Mouse (Mus musculus) brain, embryonic 18.5 days (tissue): ENCODE data around the gene Vamp5.
A peak's percentile ranks its signal among the peaks of the same experiment; 100 is the strongest.

Experiments used
- DNase-seq: peaks from one replicate; pipeline ENCODE4 v3.0.0-alpha.2; 2012; ENCODE audit warnings: low read depth, low spot score

The Vamp5 gene

DNA sequence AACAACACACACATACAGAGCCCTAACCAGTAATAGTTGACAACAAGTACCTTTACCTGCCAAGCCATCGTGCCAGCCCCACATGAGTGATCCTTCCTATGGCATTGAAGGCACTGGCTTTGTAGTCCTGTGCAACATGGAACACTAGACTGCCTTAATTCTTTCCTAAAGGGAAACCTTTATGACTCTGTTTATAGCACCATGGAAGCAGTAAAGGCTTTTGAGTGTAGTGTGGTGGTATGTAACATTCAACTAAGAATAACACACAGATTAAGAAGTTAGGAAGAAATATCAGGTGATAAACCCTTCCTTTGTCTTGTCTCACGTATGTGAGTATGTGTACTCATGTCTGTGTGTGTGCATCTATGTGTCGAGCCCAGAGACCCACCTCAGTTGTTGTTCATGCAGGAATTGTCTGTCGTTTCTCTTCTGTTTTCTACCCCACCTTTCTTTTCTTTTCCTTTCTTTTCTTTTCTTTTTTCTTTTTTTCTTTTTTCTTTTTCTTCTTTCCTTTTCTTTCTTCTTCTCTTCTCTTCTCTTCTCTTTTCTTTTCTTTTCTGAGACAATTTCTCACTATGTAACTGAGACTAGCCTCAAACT lies 13.3 kb downstream of the Vamp5 start, which contains the start of gene Rnf181:
Rnf181 (minus strand) TSS at position 113 of the 600 bp plus-strand sequence.
- DNase-seq, result no peak

DNA sequence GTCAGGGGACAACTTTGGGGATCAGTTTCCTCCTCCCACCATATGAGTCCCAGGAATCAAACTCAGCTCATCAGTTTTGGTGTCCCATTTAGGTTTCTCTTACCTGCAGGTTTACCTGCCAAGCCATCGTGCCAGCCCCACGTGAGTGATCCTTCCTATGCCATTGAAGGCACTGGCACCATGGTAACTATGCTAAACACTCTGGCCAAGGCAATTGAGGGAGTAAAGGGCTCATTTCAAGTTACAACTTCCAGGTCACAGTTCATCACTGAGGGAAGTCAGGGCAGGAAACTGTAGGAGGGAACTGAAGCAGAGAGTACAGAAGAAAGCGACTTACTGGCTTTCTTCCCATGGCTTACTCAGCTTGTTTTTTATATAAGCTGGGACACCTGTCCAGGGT lies 14.0 kb downstream of the Vamp5 start:
- no peak for DNase-seq

DNA sequence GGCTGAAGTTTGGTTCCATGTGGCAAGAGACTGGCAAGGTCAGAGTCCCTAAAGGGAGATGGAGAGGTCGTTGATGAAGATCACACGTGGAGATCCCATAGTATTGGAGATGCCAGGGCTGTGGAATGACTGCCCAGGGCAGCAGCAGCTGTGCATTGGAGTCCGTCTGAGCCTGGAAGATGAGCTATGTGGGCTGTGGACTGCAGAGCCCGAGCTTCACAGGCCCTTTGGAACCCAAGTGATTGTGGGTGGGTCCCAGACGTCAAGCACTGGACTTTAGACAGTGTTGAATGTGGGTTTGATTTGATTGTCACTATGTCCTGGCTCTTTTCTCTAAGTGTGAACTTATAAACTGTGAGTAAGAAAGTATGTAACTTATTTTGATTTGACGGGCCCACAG lies 15.3 kb downstream of the Vamp5 start:
- DNase-seq, result no peak

DNA sequence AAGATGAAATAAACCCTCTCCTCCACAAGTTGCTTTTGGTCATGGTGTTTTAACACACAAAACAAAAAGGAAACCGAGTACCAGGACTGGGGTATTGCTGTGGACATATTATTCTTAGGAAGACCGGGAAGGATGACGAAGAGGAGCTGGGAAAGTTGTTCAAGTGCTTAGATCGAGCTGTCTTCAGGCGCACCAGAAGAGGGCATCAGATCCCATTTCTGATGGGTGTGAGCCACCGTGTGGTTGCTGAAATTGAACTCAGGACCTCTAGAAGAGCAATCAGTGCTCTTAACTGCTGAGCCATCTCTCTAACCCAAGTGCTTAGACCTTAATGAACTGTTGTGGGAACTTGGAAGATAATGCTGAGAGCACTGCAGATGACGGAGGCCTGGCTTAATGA lies 16.3 kb downstream of the Vamp5 start:
- DNase-seq, result no peak

DNA sequence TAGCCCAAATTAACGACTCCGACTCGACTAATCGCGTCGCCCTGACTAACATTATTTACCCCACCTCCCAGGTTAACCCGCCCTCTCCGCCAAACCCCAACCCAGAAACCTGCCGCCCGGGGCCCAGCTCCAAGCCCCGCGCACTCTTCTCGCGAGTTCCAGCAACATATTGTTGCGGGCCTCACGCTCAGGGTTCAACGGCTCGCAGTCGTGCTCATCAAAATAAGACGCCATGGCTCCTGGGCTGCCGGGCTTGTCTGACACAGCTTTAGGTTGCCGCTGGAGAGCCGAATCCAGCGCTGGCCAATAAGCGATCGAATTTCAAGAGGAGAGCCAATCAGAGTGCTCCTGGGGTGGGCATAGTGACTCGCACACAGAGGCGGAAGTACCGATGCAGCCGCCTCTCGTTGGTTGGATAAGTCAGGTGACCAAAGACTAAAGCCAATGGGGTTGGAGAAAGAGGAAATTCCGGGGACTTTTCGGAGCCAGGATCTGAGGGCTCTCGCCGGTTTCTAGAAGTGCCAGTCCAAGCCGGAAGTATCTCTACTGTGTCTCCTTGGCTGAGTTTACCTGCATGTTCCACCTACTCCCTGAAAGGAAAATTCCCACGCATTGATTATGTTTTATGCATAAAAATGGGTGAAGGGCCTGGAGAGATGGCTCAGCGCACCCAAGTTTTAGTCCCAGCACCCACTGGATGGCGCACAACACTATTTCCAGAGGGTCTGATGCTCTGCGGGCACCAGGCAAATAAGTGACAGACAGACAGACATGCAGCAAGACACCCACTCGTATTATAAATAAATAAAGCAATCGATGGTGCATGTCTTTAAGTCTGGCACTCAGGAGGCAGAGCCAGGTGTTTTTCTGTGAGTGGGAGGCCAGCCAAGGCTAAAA lies 17.9 kb downstream of the Vamp5 start:
- DNase-seq, result peak; percentile 96

DNA sequence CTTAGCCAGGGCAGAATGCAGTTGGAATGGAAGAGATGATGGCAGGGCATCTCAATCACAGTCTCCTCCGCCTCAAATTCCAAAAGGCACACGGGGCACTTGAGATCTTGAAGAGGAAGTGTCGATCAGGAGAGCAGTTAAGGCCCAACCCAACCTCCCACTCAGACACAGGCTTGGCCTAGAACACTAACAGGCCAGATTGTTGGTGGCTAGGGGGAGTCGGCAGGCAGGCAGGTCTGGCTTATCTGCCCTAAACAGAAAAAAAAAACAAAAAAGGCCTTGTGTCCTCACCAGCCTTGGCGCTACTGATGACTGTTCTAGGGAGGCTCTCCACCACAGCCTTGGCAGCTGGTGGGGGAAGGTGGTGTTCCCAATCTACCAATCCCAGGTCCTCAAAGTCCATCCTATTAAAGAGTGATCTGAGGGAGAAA lies 19.1 kb downstream of the Vamp5 start:
- DNase-seq, result no peak

DNA sequence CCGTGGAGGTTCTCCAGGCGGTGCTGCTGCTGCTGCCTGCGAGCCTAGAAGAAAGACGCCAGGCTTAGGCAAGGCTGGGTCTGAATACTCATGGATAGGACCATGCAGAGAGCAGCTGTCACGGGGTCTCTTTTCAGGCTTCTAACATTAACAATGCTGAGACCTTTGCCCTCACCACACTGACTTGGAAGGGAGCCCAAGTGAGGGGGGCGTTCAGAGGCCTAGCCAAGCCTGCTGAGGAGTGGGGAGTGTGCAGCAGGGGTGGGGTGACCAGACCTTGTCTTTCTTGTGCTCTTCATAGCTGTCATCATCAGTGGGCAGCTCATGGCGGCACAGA lies 19.7 kb downstream of the Vamp5 start:
- DNase-seq, result no peak

DNA sequence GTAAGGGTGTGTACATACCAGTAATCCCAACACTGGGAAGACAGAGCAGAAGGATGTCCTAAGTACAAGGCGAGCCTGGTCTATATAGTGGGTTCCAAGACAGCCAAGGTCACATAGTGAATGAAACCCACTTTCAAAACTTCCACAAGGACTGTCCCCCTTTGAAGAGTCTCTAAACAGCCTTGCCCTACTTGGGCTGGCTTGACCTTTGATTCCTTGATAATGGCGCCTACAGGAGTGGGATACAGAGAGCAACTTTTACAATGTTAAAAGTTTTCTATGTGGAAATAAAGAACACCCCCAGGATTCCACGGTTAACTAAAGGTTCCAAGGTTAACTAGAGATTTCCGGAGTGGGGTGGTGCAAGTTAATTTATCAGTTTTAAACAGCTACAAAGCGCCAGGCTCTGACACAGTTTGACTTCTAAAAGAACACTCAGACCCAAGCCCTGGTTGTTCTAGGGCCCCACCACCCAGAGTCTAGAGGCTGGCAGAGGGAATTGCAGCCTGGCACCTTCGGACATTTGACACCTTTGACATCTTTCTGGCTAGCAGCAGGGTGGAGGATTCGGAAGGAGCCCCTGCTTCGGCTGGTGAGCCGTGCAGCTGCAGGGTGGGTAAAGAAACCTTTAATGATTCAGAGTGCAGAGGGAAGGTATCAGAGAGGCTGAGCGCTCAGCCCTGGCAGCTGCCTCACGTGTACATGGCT lies 20.2 kb downstream of the Vamp5 start:
- DNase-seq, result no peak

DNA sequence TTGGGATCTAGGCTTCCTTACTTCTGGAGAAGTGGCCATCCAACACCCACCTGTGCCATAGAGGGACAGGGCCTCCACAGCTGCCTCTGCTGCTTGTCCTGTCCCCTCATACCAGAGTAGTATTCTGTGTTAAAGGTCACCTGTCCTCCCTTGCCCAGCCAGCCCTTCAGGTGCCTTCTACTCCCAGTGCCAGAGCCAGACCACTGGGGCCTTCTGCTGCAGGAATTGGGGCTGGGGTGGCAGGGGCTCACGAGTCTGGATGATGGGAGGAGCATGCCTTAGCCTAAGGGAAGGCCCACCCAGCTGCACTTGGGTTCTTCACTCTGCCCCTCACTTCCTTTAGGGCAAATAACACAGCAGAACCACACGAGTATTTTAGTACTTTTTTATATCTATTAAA lies 20.9 kb downstream of the Vamp5 start:
- DNase-seq, result no peak

DNA sequence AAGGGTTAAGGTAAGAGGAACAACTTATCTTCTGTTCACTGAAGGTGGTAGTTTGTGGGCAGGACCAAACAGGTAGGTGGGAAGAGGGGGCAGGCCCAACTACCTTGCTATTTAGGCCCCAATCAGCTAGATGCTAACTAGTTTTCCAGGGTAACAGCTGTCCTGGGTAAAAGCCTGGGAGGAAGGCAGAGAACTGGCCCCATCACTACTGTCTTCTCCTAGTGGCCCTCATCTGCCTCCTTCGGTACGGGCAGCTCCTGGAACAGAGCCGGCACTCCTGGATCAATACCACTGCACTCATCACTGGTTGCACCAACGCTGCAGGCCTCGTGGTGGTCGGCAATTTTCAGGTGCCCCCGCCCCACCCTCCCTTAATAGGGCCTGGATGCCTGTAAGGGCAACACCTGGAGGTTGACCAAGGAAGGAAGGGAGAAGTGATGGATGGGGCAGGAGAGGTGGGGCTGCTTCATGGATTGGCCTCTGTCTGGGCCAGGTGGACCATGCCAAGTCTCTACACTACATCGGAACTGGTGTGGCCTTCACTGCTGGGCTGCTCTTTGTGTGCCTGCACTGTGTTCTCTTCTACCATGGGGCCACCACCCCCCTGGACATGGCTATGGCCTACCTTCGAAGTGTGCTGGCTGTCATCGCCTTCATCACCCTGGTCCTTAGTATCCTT lies 22.0 kb downstream of the Vamp5 start:
- no peak for DNase-seq

DNA sequence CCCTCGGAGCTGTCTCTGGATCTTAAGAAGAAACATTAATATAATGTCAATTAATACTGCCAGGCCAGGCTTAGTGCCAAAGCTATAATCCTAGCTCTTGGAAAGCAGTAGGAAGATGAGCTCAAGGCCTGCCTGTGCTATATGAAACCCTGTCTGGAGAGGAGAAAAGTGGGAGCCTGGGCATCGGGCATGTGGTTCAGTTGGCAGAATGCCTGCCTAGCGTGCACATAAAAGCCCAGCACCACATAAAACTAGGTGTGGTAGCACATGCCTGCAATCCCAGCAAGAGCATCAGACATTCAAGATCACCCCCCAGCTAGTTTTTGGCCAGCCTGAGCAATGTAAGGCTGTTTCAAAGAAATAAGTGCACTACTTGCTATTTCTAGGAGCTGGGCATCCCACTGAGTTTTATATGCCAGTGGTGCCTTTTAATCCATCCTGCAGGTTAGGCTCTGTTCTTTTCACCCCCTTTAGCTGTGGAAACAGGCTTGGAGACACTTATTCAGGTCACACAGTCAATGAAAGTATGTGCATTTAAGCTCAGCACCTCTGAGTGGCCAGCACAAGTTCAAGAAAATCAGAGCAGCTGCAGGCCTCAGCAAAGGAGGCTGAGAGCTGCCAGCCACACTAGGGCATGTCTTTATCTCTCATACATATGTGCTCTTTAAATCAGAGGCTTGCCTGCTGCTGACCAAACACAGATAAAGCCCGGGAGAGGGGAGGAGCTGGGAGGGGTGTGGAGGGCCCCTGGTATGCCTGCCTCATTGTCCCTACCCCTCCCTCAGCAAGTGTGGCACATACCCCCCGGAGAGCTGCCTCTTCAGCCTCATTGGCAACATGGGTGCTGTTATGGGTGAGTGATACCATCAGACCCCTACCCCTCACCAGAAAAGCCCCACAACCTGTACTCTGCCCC lies 22.8 kb downstream of the Vamp5 start:
- DNase-seq, result no peak

DNA sequence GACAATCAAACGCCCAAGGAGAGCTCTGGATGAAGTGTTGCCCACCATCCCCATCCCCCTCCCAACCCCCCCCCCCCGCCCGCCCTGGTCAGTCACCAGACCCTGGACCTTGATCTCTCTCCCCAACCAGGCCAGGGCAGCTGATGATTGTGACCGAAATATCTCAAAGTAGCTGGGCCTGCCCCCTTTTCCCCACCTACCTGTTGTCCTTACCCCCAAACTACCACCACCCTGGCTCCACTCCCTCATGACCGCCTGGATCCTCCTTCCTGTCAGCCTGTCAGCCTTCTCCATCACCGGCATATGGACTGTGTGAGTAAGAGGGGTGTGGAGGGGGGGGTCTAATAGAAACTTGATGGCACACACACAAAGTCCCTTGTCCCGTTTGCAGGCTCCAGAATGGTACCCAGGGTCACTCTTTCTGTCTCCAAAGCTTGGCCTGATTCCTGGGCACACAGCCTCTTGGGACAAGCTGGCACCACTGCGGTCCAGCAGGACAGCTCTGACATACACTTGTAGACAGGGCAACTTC lies 24.2 kb downstream of the Vamp5 start:
- DNase-seq, result no peak

DNA sequence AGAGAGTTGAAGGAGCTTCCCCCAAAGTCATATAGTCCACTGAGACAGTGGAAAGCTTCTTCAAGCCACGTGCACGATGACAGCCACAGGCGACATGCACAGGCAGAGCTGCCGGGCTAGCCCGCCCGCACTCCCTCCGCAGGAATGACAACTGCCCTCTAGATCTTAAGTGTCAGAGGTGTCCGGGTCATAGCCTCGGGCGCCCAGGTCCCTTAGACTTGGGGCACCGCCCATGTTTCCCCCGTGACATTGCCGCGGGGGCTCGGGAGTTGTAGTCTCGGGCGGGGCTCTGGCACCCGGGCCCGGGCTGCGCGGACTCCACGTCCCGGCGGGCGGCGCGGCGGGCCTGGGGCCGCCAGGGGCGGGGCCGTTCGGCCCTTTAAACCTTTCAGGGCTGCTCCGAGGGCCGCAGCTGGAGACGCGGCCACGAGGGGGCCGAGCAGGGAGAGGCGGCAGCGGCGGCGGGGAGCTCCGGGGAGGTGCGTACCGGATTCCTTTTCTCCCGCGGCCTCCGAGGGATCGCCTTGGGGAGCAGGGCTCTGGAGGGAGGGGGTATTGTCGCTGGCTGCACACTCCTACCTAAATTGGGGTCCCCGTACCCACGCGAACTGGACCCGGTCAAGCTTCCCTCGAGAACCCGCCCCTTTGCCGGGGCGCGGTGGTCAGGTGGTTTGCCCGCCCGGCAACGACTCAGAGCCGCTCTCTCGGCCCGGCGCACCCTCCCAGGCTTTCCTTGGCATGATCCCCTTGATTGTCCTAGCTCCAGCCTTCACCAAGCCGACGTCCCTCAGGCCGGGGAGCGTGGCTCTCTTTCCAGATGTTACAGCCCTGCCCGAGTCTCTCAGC lies 25.0 kb downstream of the Vamp5 start, which contains the start of gene Tmem150a:
Tmem150a (plus strand) TSS at position 382 of the 846 bp plus-strand sequence.
- DNase-seq, result no peak

DNA sequence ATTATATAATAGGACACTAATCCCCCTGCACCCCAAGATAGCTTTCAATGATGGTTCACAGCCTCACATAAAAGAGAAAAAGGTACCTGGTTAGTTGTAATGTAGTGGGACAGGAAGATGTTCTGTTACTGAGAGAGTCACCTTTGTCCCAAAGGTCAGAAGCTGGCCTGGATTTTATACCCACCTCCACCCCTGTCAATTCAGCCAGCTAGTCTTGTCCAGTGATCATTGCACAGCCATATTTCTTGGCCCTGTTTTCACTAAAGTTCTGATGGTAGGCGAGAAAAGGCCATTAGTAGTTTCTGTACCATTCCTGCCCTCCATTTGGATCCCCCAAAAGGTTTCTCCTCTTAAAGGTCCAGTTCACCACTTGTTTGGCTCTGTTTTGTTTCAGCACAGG lies 26.2 kb downstream of the Vamp5 start:
- DNase-seq, result no peak

DNA sequence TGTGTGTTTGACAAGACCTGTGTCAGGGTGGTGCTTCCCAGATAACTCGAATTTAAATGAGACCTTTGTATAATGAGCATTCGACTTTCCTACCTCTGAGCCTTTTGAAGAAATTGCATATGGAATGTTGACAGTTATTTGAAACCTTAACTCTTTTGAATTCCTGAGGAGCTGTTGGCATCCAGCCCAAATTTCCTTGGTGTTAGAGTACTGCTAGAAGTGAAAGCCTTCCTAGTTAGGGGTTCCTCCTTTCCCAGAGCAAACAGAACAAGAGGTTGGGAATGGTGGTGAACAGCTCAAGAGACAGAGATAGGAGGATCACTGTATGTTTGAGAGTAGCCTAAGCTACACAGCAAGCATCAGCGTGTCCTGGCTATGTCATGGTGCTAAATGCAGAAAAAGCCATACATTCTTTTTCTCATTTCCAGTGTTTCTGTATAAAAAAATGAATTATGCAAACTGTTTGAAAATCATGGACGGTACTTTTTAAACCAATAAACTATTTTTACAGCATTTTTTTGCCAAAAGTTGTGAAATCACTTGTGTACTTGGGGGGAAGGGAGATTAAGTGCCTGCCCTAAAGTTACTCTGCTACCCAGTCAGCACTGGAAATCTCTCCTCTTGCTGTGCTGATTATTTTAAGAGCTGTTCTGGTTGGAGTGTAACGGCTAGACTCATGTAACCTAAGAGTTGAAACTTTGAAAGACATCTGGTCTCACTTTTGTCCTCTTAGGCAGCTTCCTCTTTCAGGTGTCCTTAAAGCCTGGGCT lies 27.4 kb downstream of the Vamp5 start:
- no peak for DNase-seq

DNA sequence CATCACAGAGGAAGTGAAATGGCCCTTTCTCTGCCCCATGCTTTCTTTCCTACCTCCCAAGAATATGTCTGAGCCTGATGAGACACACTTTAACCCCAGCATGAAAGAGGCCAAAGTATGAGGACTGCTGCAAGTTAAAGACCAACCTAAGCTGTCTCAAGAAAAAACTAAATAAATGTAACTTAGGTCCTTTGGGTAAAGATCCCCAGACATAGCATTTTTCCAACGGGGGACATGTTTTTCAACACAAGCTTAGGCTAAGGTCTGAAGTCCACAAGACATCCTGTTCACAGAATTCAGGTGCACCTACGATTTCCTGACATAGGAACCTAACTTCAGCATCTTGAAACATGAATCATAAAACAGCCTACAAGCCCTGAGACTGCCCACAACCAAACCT lies 30.1 kb downstream of the Vamp5 start:
- DNase-seq, result no peak

DNA sequence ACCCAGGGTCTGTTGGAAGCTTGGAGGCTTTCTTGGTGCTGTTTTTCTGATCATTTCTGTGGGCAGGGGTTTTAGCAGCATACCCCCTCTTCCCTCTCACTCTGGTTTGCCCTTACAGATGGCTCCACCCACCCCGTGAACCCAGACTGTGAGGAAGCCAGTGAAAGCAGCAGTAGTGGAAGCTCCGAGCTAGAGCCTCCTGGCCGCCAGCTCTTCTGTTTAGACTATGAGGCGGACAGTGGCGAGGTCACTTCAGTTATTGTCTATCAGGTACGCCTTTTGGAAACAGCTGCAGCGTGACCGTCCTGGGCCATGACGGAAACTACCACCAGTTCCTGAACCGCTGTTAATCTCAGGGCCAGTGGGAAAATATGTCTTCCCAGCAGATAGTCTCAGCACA lies 31.9 kb downstream of the Vamp5 start:
- DNase-seq, result no peak

DNA sequence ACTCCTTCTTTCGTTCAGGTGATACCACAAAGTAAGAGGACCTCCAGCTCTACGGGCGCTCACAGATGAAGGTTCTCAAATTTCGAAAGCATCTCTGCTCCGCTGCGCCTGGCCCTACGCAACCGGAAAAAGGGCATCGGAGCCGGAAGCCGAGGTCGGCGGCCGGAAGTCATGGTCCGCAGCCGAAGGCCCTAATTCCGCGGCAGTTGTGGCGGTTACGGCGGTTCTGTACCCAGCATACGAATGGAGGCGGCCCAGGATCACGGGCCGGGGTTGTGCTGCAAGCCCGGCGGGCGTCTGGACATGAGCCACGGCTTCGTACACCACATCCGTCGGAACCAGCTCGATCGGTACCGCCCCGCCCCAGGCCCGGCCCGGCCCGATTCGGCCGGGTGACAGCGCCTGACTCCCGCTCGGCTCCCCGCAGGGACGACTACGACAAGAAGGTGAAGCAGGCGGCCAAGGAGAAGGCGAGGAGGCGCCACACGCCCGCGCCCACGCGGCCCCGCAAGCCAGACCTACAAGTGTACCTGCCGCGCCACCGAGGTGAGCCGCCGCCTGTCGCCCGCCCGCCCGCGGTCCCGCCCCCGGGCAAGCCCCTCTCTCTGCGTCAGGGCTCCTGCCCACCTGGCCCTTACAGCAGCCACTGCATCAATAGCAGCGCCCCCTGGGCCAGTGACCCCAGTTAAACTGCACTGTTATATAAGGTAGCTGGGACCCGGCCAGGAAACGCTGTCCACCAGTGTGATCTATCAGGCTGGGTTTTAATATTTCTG lies 32.9 kb downstream of the Vamp5 start, which contains the start of gene 0610030E20Rik:
0610030E20Rik (plus strand) TSS at position 152 of the 776 bp plus-strand sequence.
- DNase-seq, result no peak
